Mouse (Mus musculus): Measurements from ENCODE around the gene Rnase2a.
A peak's percentile ranks its signal among the peaks of the same experiment; 100 is the strongest.
"Not testable (repeated sequence)": the region's sequence is repeated elsewhere in the genome, so short reads cannot be mapped to it uniquely, and the experiment has no call there.

The Rnase2a gene

DNA sequence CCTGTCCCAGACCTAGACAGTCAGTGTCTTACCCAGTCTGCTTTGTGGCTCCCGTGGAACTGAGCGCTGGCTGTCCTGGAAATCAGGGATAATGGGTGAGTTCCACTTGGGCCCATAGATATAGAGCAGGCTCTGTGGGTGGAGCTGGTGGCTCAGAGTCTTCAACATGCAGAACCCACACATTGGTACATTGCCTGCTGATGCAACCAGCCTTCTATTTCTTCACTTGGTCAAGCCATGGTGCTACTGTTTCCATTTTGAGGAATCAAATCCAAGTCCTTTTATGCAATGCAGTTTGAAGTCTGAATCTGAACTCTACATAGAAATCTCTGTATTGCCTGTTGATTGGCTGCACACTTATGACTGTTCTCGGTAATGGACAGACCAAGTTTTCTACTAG is at the start of gene Rnase2a:
Gene Rnase2a (minus strand): TSS at position 72 of the 400 bp plus-strand sequence.
- DNase-seq (ENCODE audit: inconsistent age in 2 of 2, low spot score in 1 of 2) = no peak

DNA sequence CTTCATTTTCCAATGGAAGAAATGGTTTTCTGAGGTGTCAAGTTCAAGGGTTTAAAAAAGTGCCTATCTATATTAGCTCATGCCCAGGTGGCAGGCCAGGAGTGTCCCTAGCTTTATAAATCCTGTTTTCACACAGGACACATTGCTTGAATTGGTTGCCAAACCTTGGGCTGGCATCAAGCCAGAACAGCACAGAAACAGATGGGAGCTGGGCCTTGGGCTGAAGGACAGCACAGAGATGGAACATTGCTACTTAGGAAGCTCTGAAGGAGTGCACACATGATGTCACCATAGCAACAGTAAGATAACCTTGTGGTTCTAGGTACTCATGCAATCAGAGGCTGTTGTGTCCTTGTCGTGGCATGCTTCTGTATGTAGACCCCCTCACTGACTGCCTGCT is 35.6 kb upstream of the Rnase2a start:
- DNase-seq (ENCODE audit: inconsistent age in 2 of 2, low spot score in 1 of 2) = peak; percentile 34 to 80

DNA sequence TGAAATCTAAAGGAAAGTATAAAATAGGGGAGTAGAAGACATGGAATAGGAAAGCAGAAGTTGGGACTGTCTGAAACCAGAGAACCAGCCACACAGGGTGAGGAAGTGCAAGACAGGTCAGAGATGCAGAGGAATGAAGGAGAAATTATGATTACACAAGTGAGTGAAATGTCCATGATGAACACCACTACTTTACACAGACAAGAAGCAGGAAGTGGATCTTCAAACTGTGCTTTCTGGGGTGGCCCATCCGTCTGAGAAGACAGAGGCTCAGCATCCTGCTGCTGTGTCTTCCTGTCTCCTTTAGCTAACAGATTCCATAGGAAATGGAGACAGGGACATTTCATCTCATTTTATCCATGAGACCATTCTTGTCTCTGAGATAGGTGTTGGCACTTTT is 22.6 kb upstream of the Rnase2a start:
- DNase-seq (ENCODE audit: inconsistent age in 2 of 2, low spot score in 1 of 2) = not testable (repeated sequence)

DNA sequence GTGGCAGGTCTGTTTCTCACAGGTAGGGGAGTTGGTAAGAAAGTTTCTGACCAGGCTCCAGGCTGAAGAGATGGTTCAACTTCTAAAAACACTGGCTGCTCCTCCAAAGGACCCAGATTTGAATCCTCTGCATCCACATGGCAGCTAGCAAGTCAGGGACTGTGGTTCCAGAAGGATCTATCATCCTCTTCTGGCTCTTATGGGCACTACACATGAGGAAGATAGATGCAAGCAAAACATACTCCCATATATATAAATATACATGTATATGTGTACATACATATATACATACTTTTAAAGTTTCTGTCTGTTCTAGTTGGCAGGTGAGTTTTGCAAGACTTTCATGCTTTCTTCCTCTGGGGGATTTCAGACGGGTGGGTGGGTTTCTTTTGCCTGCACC is 12.8 kb upstream of the Rnase2a start:
- no peak for DNase-seq (ENCODE audit: inconsistent age in 2 of 2, low spot score in 1 of 2)

DNA sequence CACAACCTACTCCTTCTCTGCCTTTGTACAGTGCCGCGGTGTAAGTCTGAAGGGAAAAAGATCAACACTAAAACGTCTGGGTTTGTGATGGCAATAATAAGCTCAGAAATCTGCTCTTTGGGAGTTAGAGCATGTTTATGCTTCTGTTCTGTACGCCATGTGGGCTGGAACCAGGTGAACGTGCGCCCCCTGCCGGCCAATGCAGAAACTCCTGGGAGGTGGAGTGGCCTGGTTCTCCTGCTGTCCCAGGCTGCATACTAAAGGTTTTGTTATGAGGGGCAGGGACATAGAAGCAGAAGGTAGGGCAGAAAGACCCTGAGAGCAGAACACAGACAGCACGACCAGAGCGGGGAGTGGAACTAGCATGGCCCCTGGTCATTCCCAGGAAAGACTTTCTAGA is 10.2 kb upstream of the Rnase2a start:
- DNase-seq (ENCODE audit: inconsistent age in 2 of 2, low spot score in 1 of 2) = peak; percentile 72 to 92

DNA sequence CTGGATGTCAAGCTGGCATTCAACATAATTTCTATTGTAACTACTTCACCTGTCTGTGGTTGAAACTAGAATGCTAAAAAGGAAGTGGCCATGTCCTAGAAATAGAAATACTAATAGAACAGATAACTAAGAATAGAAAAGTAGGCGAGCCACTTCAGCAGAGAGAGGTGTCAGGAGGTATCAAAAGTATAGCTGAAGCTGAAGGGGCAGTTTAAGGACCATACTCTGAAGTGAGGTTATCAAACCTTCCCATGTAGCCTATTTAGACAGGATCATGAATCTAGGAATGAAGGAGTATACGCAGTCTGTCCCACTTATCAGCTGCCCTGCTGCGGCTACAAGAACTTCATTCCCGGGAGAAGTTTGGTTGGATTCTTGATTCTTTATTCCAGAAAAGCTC is 9.8 kb upstream of the Rnase2a start:
- no peak for DNase-seq (ENCODE audit: inconsistent age in 2 of 2, low spot score in 1 of 2)

DNA sequence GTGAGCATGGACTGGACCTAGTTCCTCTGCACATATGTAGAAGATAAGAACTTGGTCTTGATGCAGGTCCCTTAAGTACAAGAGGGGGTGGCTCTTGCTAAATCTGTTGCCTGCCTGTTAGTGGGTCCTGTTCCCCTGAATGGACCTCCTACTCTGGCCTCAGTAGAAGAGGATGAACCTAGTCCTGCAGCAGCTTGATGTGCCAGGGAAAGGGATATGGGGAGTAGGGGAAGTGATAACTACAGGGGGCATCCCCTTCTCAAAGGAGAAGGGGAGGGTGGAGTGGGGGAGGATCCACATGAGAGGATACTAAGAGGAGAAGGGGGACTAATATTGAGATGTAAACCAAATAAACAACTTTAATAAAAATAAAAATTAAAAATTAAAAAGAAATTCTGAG is 6.5 kb upstream of the Rnase2a start:
- DNase-seq (ENCODE audit: inconsistent age in 2 of 2, low spot score in 1 of 2) = no peak

DNA sequence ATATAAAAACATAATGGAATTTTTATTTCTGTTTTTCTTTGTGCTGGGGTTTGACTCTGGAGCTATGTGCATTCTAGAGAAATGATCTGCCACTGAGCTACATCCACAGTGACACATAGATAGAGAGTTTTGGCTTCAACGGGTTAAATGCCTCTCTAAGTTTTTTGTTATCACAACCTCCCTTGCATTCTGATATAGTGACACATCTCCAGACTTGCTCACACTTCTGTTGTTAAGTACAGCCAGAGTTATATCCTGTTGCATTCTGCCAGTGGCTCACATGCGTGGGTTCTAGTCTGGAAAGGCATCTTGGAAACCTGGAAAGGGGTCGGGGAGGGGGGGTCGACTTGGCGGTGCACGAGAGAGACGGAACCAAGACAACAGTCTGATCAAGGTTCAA is 3.8 kb upstream of the Rnase2a start:
- no peak for DNase-seq (ENCODE audit: inconsistent age in 2 of 2, low spot score in 1 of 2)

DNA sequence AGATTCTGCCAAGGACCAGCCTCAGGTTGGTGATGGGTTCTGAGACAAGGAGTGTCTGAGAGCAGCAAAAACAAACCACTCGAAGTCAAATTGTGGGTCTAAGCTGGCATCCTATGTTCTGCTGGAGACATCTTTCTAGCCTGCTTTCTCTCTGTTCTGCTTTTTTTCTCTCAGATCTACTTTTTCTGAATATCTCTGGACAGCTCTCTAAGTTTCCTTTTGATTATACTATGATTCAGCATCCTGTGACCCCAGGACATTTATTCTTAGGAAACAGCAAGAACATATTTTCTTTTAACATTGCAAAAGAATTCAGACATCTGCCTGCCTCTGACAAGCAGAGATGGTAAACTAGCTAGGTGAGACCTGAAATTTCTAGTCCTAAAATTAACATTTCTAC is 2.3 kb downstream of the Rnase2a start:
- DNase-seq (ENCODE audit: inconsistent age in 2 of 2, low spot score in 1 of 2) = no peak

DNA sequence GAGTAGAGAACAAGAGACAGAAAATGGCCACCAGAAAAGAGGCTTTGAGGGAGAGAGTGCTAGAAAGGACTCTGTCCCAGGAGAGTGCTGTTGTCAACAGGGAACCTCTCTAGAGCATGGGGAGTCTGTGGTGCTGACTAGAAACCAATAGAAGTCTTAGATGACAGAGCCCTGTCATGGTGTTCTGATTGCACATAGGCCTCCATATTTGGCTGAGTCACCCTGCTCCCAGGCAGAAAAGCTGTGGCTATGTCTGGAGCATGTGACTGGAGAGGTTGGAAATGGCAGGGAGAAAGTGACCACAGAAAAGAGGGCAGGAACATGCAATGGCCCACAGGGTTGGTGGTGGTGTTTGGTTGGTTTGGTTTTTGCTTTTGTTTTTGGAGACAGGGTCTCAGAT is 3.7 kb downstream of the Rnase2a start:
- DNase-seq (ENCODE audit: inconsistent age in 2 of 2, low spot score in 1 of 2) = not testable (repeated sequence)

DNA sequence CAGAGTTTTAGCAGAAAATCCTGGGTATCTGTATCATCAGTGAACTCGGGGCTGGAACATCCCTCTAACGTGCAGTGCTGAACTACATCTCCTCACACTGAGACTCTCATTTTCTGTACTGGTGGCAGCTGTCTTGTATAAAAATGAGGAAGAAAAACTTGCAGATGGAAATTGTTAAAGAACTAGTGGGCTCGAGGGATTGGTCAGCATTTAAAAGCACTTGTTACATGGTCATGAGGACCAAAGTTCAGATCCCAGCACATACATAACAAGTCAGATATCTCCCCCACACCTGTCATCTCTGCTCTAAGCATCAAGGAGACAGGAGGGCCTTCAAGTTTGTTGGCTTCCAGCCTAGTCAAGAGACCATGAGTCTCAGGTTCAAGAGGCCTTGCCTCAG is 5.6 kb downstream of the Rnase2a start:
- DNase-seq (ENCODE audit: inconsistent age in 2 of 2, low spot score in 1 of 2) = no peak

DNA sequence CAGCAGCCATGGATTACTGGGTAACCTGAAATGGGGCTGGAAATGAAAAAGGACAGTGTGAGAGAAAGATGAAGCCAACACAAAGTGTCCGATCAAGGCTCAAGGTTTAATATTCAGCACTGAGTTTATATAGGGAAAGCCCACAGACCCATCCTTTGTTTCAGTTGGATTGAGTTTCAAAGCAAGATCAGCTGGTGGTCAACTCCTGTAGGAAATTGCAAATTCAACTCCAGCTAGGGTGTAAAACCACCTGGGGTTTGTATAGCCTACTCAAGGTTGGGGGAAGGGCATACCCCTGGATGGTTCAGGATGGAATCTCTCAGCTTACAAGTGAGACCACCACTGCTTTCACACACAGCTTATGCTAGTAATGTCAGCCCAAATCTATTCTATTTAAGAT is 8.2 kb downstream of the Rnase2a start:
- no peak for DNase-seq (ENCODE audit: inconsistent age in 2 of 2, low spot score in 1 of 2)

DNA sequence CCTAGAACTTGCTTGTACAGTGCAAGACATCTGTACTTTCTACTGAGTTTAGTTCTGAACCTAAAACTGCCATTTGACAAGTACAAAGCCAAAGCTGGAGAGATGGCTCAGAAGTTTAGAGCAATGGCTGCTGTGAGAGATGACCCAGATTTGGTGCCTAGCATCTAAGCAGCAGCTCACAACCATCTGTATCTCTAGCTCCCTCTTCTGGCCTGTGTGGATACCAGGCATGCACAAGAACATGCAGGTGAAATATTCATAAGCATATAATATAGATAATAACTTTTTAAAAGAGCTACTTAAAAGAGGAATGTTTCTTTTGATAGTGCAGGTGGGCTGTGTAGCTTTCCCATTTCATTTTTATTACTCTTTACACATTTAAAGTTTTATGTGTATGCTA is 15.0 kb downstream of the Rnase2a start:
- peak; percentile 40 to 83 for DNase-seq (ENCODE audit: inconsistent age in 2 of 2, low spot score in 1 of 2)

DNA sequence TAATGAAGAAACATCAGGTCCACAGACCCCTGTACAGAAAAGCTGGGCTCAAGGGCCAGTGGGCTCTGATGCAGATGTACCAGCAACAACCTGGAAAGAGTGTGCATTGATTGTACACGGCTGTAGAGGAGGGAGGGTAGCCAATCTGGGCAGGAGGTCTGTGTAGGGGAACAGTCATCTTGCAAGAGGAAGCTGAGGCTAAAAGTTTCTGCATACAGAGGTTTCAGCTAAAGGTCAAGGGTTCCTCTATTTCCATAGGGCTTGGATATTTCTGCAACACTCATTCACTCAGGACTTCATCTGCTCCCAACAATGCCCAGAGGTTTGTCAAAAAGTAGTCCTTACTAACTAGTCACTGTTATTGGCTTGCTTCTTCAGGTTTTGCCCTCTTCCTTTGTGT is 18.4 kb downstream of the Rnase2a start:
- DNase-seq (ENCODE audit: inconsistent age in 2 of 2, low spot score in 1 of 2) = peak in 1 of 2 experiments; percentile 23

DNA sequence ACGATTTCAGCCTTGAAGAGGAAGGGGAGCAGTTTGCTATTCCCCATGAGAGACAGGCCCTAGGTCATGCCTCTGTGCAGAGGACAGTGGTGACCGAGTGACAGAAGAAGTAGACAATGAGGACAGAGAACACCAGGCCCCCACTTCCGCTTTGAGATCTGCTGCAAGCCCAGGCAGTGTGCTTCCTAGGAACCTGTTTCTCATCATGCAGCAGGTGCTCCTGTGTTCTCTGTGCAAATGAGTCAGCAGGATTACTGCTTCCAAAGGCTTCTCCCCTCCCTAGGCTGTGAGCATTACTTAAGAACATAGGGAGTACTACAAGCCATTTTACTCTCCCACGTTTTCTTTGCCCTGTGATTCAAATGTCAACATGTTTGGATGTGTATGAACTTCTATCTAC is 26.3 kb downstream of the Rnase2a start:
- not testable (repeated sequence) for DNase-seq (ENCODE audit: inconsistent age in 2 of 2, low spot score in 1 of 2)

DNA sequence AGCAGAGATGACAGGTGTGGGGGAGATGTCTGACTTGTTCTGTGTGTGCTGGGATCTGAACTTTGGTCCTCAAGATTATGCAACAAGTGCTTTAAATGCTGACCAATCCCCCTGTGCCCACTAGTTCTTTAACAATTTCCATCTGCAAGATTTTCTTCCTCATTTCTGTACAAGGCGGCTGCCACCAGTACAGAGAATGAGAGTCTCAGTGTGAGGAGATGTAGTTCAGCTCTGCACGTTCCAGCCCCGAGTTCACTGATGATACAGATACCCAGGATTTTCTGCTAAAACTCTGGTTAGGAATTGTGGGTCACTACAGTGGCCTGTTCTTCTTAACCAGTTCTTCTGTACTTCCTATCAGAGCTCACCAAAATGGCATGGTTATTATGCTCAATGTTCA is 35.8 kb downstream of the Rnase2a start:
- peak in 1 of 2 experiments; percentile 16 for DNase-seq (ENCODE audit: inconsistent age in 2 of 2, low spot score in 1 of 2)
